Mouse (Mus musculus) cerebellum, adult 2 months (tissue): ENCODE results near the gene Actr8. TPM values are rescaled to one million over a fixed set of nuclear protein-coding genes. Genes with fewer than 3 reads are reported as not detected.

Source experiments
- DNase-seq, 2 experiments: peaks; one replicate each; pipeline ENCODE4 v3.0.0; 2021
- H3K27ac ChIP-seq: fragments of 200-500 bp; 2 replicates; pipeline ENCODE4 v1.5.1; 2012; ENCODE audit warnings: low read length, control low read depth, inconsistent platforms; ENCODE audit not compliant: insufficient read depth
- H3K27me3 ChIP-seq: fragments of 200-500 bp; 2 replicates; pipeline ENCODE4 v1.6.1; 2012; ENCODE audit warnings: inconsistent platforms, mild to moderate bottlenecking, low read length, moderate library complexity; ENCODE audit not compliant: control insufficient read depth, insufficient read depth
- H3K4me1 ChIP-seq: fragments of 200-500 bp; 2 replicates; pipeline ENCODE4 v1.6.1; 2011; ENCODE audit warnings: low read length; ENCODE audit not compliant: control insufficient read depth, insufficient read depth
- H3K4me3 ChIP-seq: fragments of 200-500 bp; replicated peaks from 2 replicates; pipeline ENCODE3; 2011; ENCODE audit warnings: mild to moderate bottlenecking, low read depth, low read length, control low read depth; ENCODE audit not compliant: insufficient read depth
- CTCF ChIP-seq: fragments of 200-500 bp; IDR thresholded peaks from 2 replicates; pipeline ENCODE4 v1.5.1; 2011; ENCODE audit warnings: low read depth, mild to moderate bottlenecking, control low read depth, low read length, moderate library complexity, borderline replicate concordance; ENCODE audit not compliant: insufficient read depth
- POLR2A ChIP-seq: fragments of 200-500 bp; IDR thresholded peaks from 2 replicates; pipeline ENCODE4 v1.6.1; 2011; ENCODE audit warnings: low read length, control low read depth, borderline replicate concordance; ENCODE audit not compliant: insufficient read depth
- WGBS: fragments of 180-500 bp; shearing (Covaris S2); methylation state at CpG from one replicate; pipeline ENCODE4 v1.1.7; 2018; 5-methylcytosine and 5-hydroxymethylcytosine counted together
- polyA plus RNA-seq: library from polyadenylated mRNA; depleted of rRNA; stranded (reverse); fragments of >200 nt; gene quantifications from 2 replicates; pipeline ENCODE4 v1.2.3, GENCODE M21; 2012; rRNA removed

The Actr8 gene
- polyA plus RNA-seq, 1 experiment, result 70.9 TPM

DNA sequence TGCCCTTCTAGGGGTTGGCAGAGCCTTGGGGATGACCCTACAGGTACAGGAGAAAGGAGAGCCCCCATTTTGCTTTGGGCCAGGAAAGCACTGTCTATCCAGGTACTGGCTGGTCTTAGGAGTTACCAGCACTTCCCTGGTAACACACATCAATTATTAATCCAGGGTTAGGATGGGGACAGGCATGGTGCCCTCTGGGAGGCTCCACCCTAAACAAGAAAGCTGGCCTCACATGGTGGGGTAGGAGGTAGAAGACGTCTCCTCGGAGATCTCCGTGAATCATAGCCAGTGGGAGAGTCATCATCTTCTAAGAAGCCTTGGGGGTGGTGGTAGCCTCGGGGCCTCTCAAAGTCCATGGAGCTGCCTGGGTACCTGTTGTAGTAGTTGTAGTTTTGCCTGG is 68.8 kb downstream of the Actr8 start:
- Histone ChIP-seq H3K27ac (no peak overlapping the region), H3K4me3 (no peak overlapping the region), H3K27me3 (no peaks in the 10 kb centered on the region), H3K4me1 (no peaks in the 10 kb centered on the region; the same call in 1 of the 2 replicates)
- DNase-seq, result no peak
- 90% methylated on average over 4 of the region's 4 CpGs for WGBS
- no peak for TF ChIP-seq CTCF
- no peak for TF ChIP-seq POLR2A

DNA sequence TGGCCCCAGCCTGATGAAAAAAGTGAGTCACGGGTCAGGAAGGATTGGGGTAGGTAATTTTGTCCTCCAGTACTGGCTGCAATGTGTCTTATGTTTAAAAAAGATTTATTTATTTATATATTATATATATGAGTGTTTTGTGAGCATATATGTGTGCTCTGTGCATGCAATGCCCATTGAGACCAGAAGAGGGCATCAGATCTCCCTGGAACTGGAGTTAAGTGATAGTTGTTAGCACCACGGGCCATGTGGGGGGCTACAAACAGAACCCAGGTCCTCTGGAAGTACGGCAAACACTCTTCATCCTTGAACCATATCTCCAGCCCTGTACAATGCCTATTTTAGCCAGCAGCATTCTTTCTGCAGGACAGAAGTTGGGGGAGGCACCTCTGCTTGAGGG is 69.9 kb downstream of the Actr8 start:
- Histone ChIP-seq H3K4me3 (no peak overlapping the region), H3K27me3 (no peaks in the 10 kb centered on the region), H3K27ac (no peak overlapping the region), H3K4me1 (no peaks in the 10 kb centered on the region; the same call in 1 of the 2 replicates)
- no peak for DNase-seq
- 84% methylated on average over 3 of the region's 3 CpGs for WGBS
- TF ChIP-seq CTCF, result peak; percentile 14; the same call in 1 of the 2 replicates
- no peak for TF ChIP-seq POLR2A

DNA sequence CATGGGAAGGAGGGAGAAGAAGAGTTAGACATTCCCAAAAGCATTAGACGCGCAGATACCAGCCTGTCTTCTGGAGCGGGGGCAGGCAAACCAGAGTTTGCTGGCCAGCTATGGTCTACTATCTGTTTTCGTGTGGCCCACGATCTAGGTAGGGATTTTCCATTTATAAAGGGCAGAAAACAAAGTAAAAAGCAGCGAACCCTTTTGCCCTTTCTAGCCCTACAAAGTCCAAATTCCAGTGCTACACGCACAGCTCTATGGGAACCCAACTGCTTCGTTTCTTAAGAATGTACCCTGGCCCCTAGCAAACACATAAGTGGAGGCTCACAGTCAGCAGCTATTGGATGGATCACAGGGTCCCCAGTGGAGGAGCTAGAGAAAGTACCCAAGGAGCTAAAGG is 72.1 kb downstream of the Actr8 start:
- H3K27ac ChIP-seq, result no peak overlapping the region
- no peak for TF ChIP-seq CTCF
- no peak for TF ChIP-seq POLR2A
- WGBS, result 94% methylated on average over 8 of the region's 8 CpGs
- no peak overlapping the region for H3K4me3 ChIP-seq
- DNase-seq, result no peak
- H3K27me3 ChIP-seq, result no peaks in the 10 kb centered on the region
- H3K4me1 ChIP-seq, result no peaks in the 10 kb centered on the region; the same call in 1 of the 2 replicates

DNA sequence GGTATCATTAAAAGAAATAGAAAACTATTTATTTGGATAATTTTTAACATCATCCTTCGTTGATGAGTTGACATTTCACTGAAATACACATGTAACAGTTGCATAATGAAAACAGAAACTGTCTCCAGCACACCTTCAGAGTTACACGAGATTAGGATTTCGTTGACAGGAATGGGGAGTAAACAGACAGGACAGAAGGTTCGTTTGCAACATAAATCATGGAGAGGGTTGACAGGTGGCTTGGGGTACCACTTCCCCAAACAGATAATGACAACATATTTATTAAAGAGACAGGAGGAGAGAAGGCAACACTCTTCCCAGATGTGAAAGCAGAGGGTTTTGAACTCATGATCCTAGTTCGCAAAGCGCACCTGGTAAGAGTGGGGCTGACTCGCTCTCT is 76.8 kb downstream of the Actr8 start:
- Histone ChIP-seq H3K4me3 (no peak overlapping the region), H3K4me1 (peaks cover 8% of the 10 kb centered on the region), H3K27me3 (no peaks in the 10 kb centered on the region), H3K27ac (no peak overlapping the region)
- WGBS, result 75% methylated on average over 7 of the region's 7 CpGs
- no peak for TF ChIP-seq POLR2A
- TF ChIP-seq CTCF, result no peak
- no peak for DNase-seq

Other genes starting within 250 kb of the Actr8 start
- 177 and 183 TPM in 2 replicates for gene Selenok, start 10.0 kb upstream of the Actr8 start, polyA plus RNA-seq
- gene Il17rb, start 30.6 kb downstream of the Actr8 start, polyA plus RNA-seq, result 3.0 and 3.3 TPM in 2 replicates
- gene Chdh, start 30.7 kb downstream of the Actr8 start, polyA plus RNA-seq, result 3.6 and 4.2 TPM in 2 replicates